Mouse (Mus musculus): ENCODE measurements around the gene Ccdc130. TPM values are rescaled to one million over a fixed set of nuclear protein-coding genes. Genes with fewer than 3 reads are reported as not detected.

Gene Ccdc130
- total and polyA plus RNA-seq, 3 experiments: 10.2 to 26.0 TPM; not detected in 1

DNA sequence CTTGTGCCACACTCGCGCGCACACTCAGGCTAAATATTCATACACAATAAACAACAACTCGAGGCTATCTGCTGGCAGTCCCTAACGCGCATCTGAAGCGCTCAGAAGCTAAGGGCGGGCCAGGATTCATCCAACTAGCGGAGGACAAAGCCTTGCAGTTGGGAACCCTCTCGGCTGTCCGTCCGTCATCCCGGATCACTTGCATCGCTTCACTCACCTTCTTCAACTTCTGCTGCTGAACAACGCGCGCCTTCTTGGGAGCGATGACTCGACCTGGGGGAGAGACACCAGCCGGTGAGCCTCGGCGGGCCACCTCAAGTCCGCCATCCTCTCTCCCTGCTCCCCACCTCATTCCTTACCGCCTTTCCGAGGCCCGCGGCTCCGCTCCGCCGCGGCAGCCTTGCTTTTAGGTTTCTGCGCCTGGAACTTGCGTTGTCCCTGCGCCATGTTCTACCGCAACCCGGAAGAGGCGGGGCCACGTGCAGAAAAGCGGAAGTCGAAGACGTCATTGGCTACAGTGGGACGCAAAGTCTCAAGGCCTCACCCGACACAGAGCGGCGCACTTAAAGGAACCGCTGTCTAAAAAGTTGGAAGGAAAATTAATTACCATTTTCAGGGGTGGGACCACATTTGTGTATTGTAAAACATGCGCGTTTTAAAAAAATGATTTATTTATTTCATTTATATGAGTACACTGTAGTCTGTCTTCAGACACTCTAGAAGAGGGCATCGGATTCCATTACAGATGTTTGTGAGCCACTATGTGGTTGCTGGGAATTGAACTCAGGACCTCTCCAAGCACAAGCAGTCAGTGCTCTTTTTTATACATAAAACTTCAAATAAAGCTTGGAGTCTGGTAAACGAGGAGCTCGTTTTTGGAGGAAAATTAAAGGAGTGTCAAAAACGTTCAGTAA, 20.7 kb downstream of the Ccdc130 start, which contains the start of gene D8Ertd738e:
D8Ertd738e (minus strand) TSS at position 463 of the 914 bp plus-strand sequence.
- Histone ChIP-seq H3K79me2 (ENCODE audit: control insufficient read depth, insufficient read depth, low read length, poor library complexity) (peaks cover 11% of the 10 kb centered on the region), H3K27me3 (ENCODE audit: control insufficient read depth in 1 of 2, insufficient read depth in 2 of 2, low read length in 2 of 2) (no peaks in the 10 kb centered on the region), H3K9me3 (replicated peaks; ENCODE audit: insufficient read depth, low read length) (no peaks in the 10 kb centered on the region), H3K27ac (ENCODE audit: control insufficient read depth, low read depth, low read length) (peak within 1 kb of the TSS; percentile 76), H3K36me3 (ENCODE audit: control insufficient read depth in 1 of 2, insufficient read depth in 2 of 2, low read length in 2 of 2) (peaks cover 1 to 7% of the 10 kb centered on the region in 2 experiments), H3K9ac (ENCODE audit: control insufficient read depth, low read depth, low read length, poor library complexity, severe bottlenecking) (peak within 1 kb of the TSS; percentile 88), H3K4me1 (ENCODE audit: control insufficient read depth in 1 of 2, insufficient read depth in 2 of 2, low read length in 2 of 2) (no peaks in the 10 kb centered on the region; a peak in 1 of 4 replicates), H3K4me3 (ENCODE audit: control insufficient read depth in 1 of 2, insufficient read depth in 1 of 2, low read depth in 2 of 2, low read length in 2 of 2) (peak within 1 kb of the TSS; percentile 88 to 90)
- peak; percentile 98 for DNase-seq (ENCODE audit: low read depth, low spot score)
- TF ChIP-seq ZNF384 (IDR thresholded peaks at IDR 0.05; ENCODE audit: low read depth, low read length) (0 out of 2 replicates have a peak, but pooled peaks have one; percentile 8), POLR2AphosphoS2 (IDR thresholded peaks at IDR 0.05; ENCODE audit: low read length) (peak; percentile 99), TBP (IDR thresholded peaks at IDR 0.05; ENCODE audit: low read depth, low read length) (peak; percentile 71), MAX (IDR thresholded peaks at IDR 0.05; ENCODE audit: low read length) (peak; percentile 85), MYB (IDR thresholded peaks at IDR 0.05; ENCODE audit: low read depth, low read length) (no peak), NRF1 (IDR thresholded peaks at IDR 0.05; ENCODE audit: insufficient read depth, low read depth, low read length, poor library complexity, severe bottlenecking) (peak; percentile 41; the same call in 1 of the 2 replicates), USF1 (IDR thresholded peaks at IDR 0.05; ENCODE audit: low read depth, low read length) (peak; percentile 90), KAT2A (conservative IDR thresholded peaks at IDR 0.05; ENCODE audit: low read depth, low read length) (peak; percentile 58; the same call in 1 of the 2 replicates), NELFE (IDR thresholded peaks at IDR 0.05; ENCODE audit: low read depth, low read length) (peak; percentile 74), CHD2 (IDR thresholded peaks at IDR 0.05; ENCODE audit: low read length) (no peak), ELF1 (IDR thresholded peaks at IDR 0.05; ENCODE audit: low read depth, low read length) (peak; percentile 98), USF2 (IDR thresholded peaks at IDR 0.05; ENCODE audit: borderline replicate concordance in 1 of 2, insufficient read depth in 1 of 2, low read depth in 1 of 2, low read length in 2 of 2) (no peak), MAFK (IDR thresholded peaks at IDR 0.05; ENCODE audit: borderline replicate concordance, low read depth, low read length) (no peak), BHLHE40 (IDR thresholded peaks at IDR 0.05; ENCODE audit: borderline replicate concordance, low read depth, low read length) (peak; percentile 89; the same call in 1 of the 2 replicates), ZKSCAN1 (IDR thresholded peaks at IDR 0.05; ENCODE audit: low read depth, low read length) (peak; percentile 66; the same call in 1 of the 2 replicates), SIN3A (IDR thresholded peaks at IDR 0.05; ENCODE audit: low read length) (peak; percentile 96), HCFC1 (IDR thresholded peaks at IDR 0.05; ENCODE audit: low read depth, low read length) (peak; percentile 89), POLR2A (IDR thresholded peaks at IDR 0.05; ENCODE audit: control insufficient read depth in 1 of 2, insufficient read depth in 1 of 2, low read depth in 1 of 2, low read length in 2 of 2, poor library complexity in 1 of 2) (peak; percentile 84 to 96), EP300 (IDR thresholded peaks at IDR 0.05; ENCODE audit: low read depth in 1 of 2, low read length in 2 of 2) (0 out of 4 replicates have a peak, but pooled peaks of 1 of the 2 experiments have one; percentile 18), ZMIZ1 (IDR thresholded peaks at IDR 0.05; ENCODE audit: low read depth, low read length) (peak; percentile 79), ETS1 (IDR thresholded peaks at IDR 0.05; ENCODE audit: low read depth, low read length) (peak; percentile 66), GATA1 (IDR thresholded peaks at IDR 0.05; ENCODE audit: low read depth, low read length) (no peak), MXI1 (IDR thresholded peaks at IDR 0.05; ENCODE audit: low read depth, low read length) (peak; percentile 94), MYC (IDR thresholded peaks at IDR 0.05; ENCODE audit: low read depth, low read length) (peak; percentile 83), TCF12 (IDR thresholded peaks at IDR 0.05; ENCODE audit: low read depth, low read length) (peak; percentile 67), SMC3 (IDR thresholded peaks at IDR 0.05; ENCODE audit: low read depth, low read length) (no peak)

Data from MEL (cell line).